Mouse (Mus musculus) frontal cortex, adult 2 months (tissue): ENCODE measurements around the gene Vmn1r37. TPM values are rescaled to one million over a fixed set of nuclear protein-coding genes. Genes with fewer than 3 reads are reported as not detected.
"Not testable (repeated sequence)": the region's sequence is repeated elsewhere in the genome, so short reads cannot be mapped to it uniquely, and the experiment has no call there.

ENCODE experiments used
- DNase-seq, 2 experiments: peaks; one replicate each; pipeline ENCODE4 v3.0.0; 2022; ENCODE audit warnings: low spot score in 1 of 2; ENCODE audit errors: extremely low spot score in 1 of 2
- polyA plus RNA-seq: library from polyadenylated mRNA; depleted of rRNA; stranded (reverse); fragments of >200 nt; gene quantifications from 2 replicates; pipeline ENCODE4 v1.2.3, GENCODE M21; 2012; rRNA removed

Vmn1r37 gene
- not detected in 2 replicates for polyA plus RNA-seq

DNA sequence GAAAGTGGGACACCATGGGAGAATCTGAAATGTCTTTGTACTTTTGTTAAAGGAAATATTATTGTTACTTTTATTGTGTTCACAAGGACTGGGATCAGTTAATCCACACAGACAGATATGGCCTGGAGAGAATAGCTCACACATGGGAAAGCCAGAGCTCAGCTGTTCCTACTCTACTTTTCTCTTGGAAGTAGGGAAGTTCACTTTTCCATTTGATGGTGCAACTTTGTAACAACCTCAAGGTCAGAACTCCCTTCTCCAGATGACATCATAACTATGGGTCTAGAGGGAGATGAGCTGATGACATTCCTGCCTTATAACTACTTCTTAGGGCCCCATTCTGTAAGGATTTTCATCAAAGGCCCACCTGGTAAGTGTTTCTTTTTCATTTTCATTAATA is at the start of gene Vmn1r37:
Gene Vmn1r37, plus strand, starts transcription at position 301 of the 400 bp plus-strand sequence.
- DNase-seq, result not testable (repeated sequence)

DNA sequence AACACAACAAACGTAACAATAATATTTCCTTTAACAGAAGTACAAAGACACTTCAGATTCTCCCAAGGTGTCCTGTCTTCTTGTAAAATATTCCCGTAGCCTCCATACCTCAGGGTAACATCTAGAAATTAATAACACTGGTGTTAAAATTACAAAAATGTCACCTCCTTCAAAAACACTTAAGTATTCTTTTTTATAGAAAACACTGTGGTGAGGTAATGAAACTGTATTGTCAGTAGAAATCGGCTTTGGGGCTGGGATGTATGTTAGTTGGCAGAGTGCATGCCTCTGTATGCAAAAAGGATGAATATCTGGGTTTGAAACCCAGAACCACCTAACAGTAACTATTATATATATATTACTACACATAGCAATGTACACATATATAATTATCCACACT is 43.4 kb upstream of the Vmn1r37 start, which contains the start of gene Vmn1r35:
Gene Vmn1r35, minus strand, starts transcription at position 101 of the 400 bp plus-strand sequence.
- DNase-seq, result no peak

DNA sequence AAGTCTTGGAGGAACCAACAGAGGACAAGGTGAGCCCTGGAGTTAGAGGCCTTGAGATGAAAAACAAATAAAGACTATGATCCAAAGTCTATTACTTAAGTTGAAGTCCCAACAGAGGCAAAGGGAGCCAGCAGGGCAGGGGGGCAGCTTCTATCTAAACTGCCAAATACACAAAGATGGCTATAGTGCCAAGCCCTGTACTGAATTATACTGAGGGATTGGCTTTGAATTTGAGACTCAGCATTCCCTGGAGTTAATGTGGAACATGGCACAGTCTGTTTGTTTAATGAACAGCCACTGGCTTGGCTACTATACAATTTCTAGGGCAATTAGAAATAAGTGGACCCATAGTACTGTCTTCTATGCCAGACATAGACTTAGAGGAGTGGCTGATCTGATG is 20.3 kb upstream of the Vmn1r37 start:
- DNase-seq, result no peak

DNA sequence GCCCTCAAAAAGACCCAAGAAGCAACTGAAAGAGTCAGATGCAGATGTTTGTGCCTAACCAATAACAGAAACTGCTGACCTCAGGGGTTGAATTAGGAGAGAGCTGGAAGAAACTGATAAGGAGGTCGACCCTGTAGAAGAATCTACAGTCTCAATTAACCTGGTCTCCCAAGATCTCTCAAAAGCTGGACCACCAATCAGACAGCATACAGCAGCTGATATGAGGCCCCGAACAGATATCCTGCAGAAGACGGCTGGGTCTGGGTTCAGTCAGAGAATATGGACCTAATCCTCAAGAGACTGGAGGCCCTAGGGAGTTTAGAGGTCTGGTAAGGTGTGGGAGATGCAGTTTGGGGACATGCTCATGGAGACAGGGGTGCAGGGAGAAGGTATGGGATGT is 15.3 kb upstream of the Vmn1r37 start:
- DNase-seq, result no peak

DNA sequence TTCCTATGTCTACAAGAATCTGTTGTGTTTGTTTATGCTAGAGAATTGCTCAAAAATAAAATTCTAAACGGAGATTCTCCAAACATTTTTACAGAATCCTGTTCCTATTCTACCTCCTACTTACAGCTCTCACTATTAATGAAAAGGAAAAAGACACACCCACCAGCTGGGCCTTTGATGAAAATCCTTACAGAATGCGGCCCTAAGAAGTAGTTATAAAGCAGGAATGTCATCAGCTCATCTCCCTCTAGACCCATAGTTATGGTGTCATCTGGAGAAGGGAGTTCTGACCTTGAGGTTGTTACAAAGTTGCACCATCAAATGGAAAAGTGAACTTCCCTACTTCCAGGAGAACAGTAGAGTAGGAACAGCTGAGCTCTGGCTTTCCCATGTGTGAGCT is 10.1 kb upstream of the Vmn1r37 start, which contains the start of gene Vmn1r36:
Gene Vmn1r36, minus strand, starts transcription at position 101 of the 400 bp plus-strand sequence.
- not testable (repeated sequence) for DNase-seq

DNA sequence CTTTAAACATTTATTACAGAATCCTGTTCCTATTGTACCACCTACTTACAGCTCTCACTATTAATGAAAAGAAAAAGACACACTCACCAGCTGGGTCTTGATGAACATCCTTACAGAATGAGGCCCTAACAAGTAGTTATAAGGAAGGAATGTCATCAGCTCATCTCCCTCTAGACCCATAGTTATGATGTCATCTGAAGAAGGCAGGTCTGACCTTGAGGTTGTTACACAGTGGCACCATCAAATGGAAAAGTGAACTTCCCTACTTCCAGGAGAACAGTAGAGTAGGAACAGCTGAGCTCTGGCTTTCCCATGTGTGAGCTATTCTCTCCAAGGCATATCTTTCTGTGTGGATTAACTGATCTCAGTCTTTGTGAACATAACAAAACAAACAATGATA is 53.3 kb downstream of the Vmn1r37 start, which contains the start of gene Vmn1r38:
Gene Vmn1r38, minus strand, starts transcription at position 101 of the 400 bp plus-strand sequence.
- DNase-seq, result not testable (repeated sequence)

Other genes starting within 250 kb of the Vmn1r37 start
- gene Mad2l1, start 194.0 kb upstream of the Vmn1r37 start, polyA plus RNA-seq, result 9.5 TPM in 2 replicates
- not detected in 2 replicates for gene Vmn1r32, start 169.3 kb upstream of the Vmn1r37 start, polyA plus RNA-seq
- not detected in 2 replicates for gene Vmn1r33, start 111.1 kb upstream of the Vmn1r37 start, polyA plus RNA-seq
- gene Vmn1r34, start 85.5 kb upstream of the Vmn1r37 start, polyA plus RNA-seq, result not detected in 2 replicates
- gene Vmn1r35, start 43.5 kb upstream of the Vmn1r37 start, polyA plus RNA-seq, result not detected in 2 replicates
- gene Vmn1r36, start 10.2 kb upstream of the Vmn1r37 start, polyA plus RNA-seq, result not detected in 2 replicates
- gene Vmn1r38, start 53.2 kb downstream of the Vmn1r37 start, polyA plus RNA-seq, result not detected in 2 replicates
- gene Vmn1r39, start 81.2 kb downstream of the Vmn1r37 start, polyA plus RNA-seq, result not detected in 2 replicates
- gene Gng12, start 167.0 kb downstream of the Vmn1r37 start, polyA plus RNA-seq, result 40.5 and 49.5 TPM in 2 replicates